Mouse (Mus musculus): Measurements from ENCODE around the gene Zfp609. TPM values are rescaled to one million over a fixed set of nuclear protein-coding genes. Genes with fewer than 3 reads are reported as not detected.

Zfp609 gene
- 5.8 TPM for polyA plus RNA-seq (2014; fragmentation: Illumina TruSeq; extraction: RNeasy Lipid Tissue Mini Kit (QIAGEN cat#74804); ENCODE audit: low replicate concordance)

GRCm38 (mm10) chr9:65827344-65828015 is at the start of gene Zfp609:
Gene Zfp609, minus strand, starts transcription at chr9:65827564.

GRCm38 (mm10) chr9:65667701-65668100 is 159.7 kb downstream of the Zfp609 start, which contains the start of gene Oaz2:
Gene Oaz2, plus strand, starts transcription at chr9:65668001.

Other genes starting within 250 kb of the Zfp609 start
- 0.63 TPM for gene Plekho2, start 247.5 kb downstream of the Zfp609 start, polyA plus RNA-seq (2014; fragmentation: Illumina TruSeq; extraction: RNeasy Lipid Tissue Mini Kit (QIAGEN cat#74804); ENCODE audit: low replicate concordance)
- gene Pif1, start 240.4 kb downstream of the Zfp609 start, polyA plus RNA-seq (2014; fragmentation: Illumina TruSeq; extraction: RNeasy Lipid Tissue Mini Kit (QIAGEN cat#74804); ENCODE audit: low replicate concordance): 1.2 TPM
- 4.4 TPM for gene Rbpms2, start 197.9 kb downstream of the Zfp609 start, polyA plus RNA-seq (2014; fragmentation: Illumina TruSeq; extraction: RNeasy Lipid Tissue Mini Kit (QIAGEN cat#74804); ENCODE audit: low replicate concordance)
- gene Oaz2, start 159.6 kb downstream of the Zfp609 start, polyA plus RNA-seq (2014; fragmentation: Illumina TruSeq; extraction: RNeasy Lipid Tissue Mini Kit (QIAGEN cat#74804); ENCODE audit: low replicate concordance): 20.5 TPM
- 62.6 TPM for gene Pclaf, start 62.7 kb upstream of the Zfp609 start, polyA plus RNA-seq (2014; fragmentation: Illumina TruSeq; extraction: RNeasy Lipid Tissue Mini Kit (QIAGEN cat#74804); ENCODE audit: low replicate concordance)
- 44.6 TPM for gene Trip4, start 81.2 kb upstream of the Zfp609 start, polyA plus RNA-seq (2014; fragmentation: Illumina TruSeq; extraction: RNeasy Lipid Tissue Mini Kit (QIAGEN cat#74804); ENCODE audit: low replicate concordance)
- gene Csnk1g1, start 81.4 kb upstream of the Zfp609 start, polyA plus RNA-seq (2014; fragmentation: Illumina TruSeq; extraction: RNeasy Lipid Tissue Mini Kit (QIAGEN cat#74804); ENCODE audit: low replicate concordance): 35.6 TPM
- 172 TPM for gene Ppib, start 232.7 kb upstream of the Zfp609 start, polyA plus RNA-seq (2014; fragmentation: Illumina TruSeq; extraction: RNeasy Lipid Tissue Mini Kit (QIAGEN cat#74804); ENCODE audit: low replicate concordance)
- not detected for gene Snx22, start 242.2 kb upstream of the Zfp609 start, polyA plus RNA-seq (2014; fragmentation: Illumina TruSeq; extraction: RNeasy Lipid Tissue Mini Kit (QIAGEN cat#74804); ENCODE audit: low replicate concordance)